Mouse (Mus musculus): ENCODE data around the gene Chrna4. TPM values are rescaled to one million over a fixed set of nuclear protein-coding genes. Genes with fewer than 3 reads are reported as not detected.

The Chrna4 gene
- total RNA-seq, 2 experiments from 2014 or later, result 0.12 to 0.34 TPM

DNA sequence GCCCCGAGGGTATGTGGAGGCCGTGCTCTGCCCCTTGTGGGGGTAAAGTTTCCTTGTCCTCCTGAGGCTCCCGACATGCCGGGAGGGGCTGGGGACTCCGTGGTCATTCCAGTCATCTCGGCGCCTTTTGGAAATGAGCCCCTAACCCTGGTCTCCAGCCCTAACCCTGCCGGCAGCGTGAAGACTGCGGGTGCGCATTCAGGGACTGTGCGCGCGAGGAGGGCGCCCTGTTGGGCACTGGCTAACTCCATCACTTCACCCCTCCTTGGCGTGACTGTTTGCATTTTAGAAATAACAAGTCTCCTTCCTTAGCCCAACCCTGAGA is 4.0 kb downstream of the Chrna4 start:
- no peak for DNase-seq
- intact Hi-C loops (cut with DNase I), result no loop called here

GRCm38 (mm10) chr2:181038644-181039355 is 4.5 kb downstream of the Chrna4 start:
- intact Hi-C loops (cut with DNase I), result no loop called here
- peak; percentile 15 for DNase-seq

DNA sequence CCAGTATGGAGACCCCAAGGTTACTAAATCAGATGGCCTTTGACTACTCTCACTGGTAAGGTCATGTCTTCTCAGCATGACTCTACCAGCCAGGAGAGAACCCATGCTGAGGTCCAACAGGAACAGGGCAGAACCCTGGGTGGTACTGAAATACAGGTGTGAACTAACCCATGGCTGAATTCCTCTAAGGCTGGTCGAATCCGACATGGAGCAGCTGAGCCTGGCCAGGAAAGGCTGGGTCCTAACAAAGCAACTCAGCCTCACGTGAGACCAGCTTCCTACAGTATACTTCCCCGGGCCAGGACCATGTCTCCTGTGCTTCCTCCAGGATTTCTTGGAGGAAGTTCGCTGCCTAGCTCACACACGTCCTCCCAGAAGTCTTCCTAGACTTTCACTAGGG is 6.8 kb downstream of the Chrna4 start:
- DNase-seq, result no peak
- intact Hi-C loops (cut with DNase I), result no loop called here

- intact Hi-C loops (cut with DNase I), result no loop called here
- DNase-seq, result no peak
Observed at GRCm38 (mm10) chr2:181035186-181035585, 8.2 kb downstream of the Chrna4 start.

DNA sequence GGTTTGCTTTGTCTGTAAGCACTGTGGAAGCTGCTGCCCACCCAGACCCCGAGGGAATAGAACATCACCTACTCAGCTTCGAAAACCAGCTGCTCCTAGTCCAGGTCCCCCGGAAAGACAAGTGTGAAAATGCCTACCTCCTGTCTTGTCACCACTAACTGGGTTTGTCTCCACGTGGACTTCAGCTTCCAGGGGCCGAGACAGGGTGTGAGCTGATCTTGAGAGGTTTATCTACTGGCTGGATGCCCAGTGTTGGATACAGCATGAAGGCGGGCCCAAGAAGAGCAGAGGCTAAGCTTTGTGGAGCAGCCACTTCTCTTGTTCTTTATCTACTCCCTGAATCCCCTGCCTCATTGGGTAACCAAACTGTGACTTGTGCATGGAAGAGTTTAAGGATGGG is 10.0 kb downstream of the Chrna4 start:
- intact Hi-C loops (cut with DNase I), result loop anchor here (5.0 kb wide), 1 partner anchor 39 kb away; no protein-coding TSS in a partner anchor

GRCm38 (mm10) chr2:181032407-181032806 is 10.9 kb downstream of the Chrna4 start:
- intact Hi-C loops (cut with DNase I), result loop anchor here (5.0 kb wide), 1 partner anchor 40 kb away; no protein-coding TSS in a partner anchor
- peak; percentile 17 to 48 for DNase-seq

More for the DNA sequence above, 10.0 kb downstream of the Chrna4 start:
- DNase-seq, result peak; percentile 22 to 36

GRCm38 (mm10) chr2:181031406-181031934 is 11.9 kb downstream of the Chrna4 start:
- intact Hi-C loops (cut with DNase I), result loop anchor here (5.0 kb wide), 1 partner anchor 41 kb away; no protein-coding TSS in a partner anchor
- no peak for DNase-seq

GRCm38 (mm10) chr2:181008339-181008738 is 35.0 kb downstream of the Chrna4 start:
- intact Hi-C loops (cut with DNase I), result no loop called here
- no peak for DNase-seq

DNA sequence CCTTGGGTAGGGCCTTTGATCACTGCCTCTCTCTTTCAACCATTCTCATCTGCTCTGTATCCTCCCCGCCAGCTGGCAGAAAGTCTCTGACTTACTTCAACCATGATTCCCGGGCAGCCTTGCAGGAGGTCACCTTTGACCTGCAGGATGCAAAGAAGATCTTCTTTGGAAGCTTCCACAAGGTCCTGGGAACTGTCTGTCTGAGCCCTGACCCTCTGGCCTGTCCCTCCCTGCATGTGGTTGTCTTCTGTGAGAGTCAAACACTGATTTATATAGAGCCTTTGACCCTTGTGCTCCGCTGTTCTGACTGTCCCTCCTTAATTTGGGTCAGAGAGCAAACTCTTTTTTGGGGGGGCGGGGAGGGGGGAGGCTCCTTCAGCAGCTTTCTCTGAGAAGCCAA is 36.3 kb downstream of the Chrna4 start:
- DNase-seq, result no peak
- intact Hi-C loops (cut with DNase I), result loop anchor here (2.0 kb wide), 1 partner anchor 42 kb away; no protein-coding TSS in a partner anchor

DNA sequence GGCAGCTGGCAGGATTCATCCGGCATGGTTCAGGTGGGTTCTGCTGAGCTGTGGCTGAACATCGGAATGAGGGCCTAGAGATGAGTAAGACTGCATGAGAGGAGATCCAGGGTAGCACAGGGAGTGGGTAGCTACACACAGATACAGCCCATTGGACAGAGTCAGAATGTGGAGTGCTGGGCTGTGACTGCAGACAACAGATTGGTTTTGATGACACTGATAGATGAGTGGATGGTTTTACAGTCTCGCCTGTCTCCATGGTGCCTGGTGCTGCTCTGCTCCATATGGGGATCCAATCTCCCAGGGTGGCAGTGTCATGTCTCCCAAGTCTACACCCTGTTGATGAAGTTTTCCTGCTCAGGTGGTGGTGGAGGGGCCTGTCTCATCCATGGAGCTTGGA is 46.4 kb downstream of the Chrna4 start:
- intact Hi-C loops (cut with DNase I), result loop anchor here (1.0 kb wide), 2 partner anchors 63 to 75 kb away; no protein-coding TSS in a partner anchor
- DNase-seq, result no peak

GRCm38 (mm10) chr2:180996436-180996835 is 46.9 kb downstream of the Chrna4 start:
- DNase-seq, result peak; percentile 46 to 61
- intact Hi-C loops (cut with DNase I), result loop anchor here (1.0 kb wide), 2 partner anchors 64 to 76 kb away; no protein-coding TSS in a partner anchor

- intact Hi-C loops (cut with DNase I), result no loop called here
- no peak for DNase-seq
Observed at GRCm38 (mm10) chr2:180995457-180995856, 47.9 kb downstream of the Chrna4 start.

DNA sequence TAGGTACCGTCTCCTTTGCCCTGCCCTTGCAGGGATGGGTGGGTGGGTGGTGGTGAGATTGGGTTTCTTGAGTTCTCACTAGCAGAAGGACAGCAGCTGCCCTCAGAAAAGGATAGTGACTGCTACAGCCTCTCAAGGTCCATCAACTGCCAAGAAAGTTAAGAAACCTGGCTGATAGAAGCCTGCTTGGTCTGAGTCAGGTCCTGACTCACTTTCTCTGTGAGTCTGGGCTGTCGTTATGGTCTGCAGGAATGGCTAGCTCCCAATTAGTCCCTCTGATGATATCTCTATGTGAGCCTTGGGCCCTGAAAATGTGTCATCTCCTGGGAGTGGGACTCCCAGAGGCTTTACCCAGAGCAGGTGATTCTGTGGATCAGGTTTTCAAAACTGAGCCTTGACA is 49.0 kb downstream of the Chrna4 start:
- intact Hi-C loops (cut with DNase I), result no loop called here
- DNase-seq, result no peak

DNA sequence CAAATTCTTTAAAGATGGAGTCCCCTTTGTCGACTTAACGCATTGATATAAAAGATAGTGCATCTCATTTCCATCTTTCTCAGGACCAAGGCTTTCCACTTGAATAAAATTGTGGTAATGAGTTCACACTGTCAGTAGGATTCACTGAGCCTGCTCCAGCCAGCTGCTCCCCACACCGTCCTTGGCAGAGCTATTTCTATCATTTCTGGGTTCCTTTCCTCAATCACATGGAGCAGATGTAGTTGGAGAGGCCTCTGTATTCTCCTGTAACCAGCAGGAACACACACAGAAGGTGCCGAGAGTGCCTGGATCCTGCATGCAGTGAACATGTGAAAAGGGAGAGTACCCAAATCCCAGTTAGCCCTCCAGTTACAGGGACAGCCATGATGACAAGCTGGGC is 53.0 kb downstream of the Chrna4 start:
- DNase-seq, result no peak
- intact Hi-C loops (cut with DNase I), result no loop called here

DNA sequence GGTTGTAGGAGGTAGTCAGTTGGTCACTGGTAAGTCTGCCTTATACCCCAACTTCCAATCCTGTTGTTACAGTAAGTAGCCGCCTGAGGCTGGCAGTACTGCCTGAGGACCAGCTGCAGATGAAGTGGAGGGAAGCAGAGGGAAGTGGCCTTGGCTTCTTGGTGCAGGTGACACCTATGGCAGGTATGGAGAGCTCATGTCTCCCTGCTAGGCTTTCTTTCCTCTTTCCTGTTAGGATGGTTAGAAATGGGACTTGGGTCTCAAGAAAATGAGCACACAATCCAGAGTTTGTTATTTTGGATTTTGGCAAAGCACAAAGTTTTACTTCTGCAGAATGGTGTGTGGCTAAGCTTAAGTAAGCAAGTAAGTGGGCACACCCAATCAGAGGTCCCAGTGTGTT is 54.4 kb downstream of the Chrna4 start:
- intact Hi-C loops (cut with DNase I), result no loop called here
- no peak for DNase-seq

DNA sequence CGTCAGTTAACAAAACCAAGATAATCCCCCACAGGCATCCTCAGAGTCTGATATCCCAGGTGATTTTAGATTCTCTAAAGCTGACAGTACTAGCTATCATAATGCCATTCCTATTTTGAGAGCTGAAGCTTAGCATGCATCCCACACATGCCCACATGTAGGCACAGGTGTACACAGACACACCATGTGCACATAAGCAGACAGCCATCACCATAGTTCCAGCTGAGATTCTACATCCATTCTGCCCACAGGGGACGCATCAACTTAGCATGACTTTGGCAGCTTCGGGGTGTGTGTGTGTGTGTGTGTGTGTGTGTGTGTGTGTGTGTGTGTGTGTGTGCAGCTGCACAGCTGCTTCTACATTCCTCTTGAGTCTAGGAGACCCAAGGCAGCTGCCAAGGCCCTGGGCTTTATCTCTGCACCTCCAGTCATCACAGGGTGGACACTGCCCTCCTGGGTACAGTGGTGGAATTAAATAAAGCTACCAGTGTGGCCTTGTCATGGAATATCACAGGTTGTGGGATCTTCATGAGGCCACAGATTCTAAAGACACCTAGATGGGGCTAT is 54.9 kb downstream of the Chrna4 start:
- peak; percentile 21 to 35 for DNase-seq
- intact Hi-C loops (cut with DNase I), result no loop called here

- intact Hi-C loops (cut with DNase I), result no loop called here
- DNase-seq, result no peak
Observed at GRCm38 (mm10) chr2:180987432-180988030, 55.8 kb downstream of the Chrna4 start.

DNA sequence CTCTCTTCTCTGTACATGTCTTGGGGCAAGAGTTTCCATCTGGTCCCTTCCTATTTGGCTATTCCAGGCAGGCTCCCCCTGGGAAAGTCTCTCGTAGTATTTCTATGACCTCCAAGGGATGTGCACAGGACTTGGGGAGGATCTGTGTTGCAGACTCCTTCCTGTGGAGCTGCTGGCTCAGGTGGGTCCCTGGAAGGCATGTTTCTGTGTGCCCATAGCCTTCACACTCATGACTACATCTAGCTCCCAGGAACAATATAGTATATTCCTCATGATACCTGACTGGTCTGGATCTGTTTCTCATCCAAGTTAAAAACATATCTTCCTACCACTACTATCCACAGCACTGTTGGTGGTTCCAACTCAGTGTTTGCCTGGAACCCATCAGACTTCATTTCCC is 56.3 kb downstream of the Chrna4 start:
- intact Hi-C loops (cut with DNase I), result no loop called here
- DNase-seq, result no peak

DNA sequence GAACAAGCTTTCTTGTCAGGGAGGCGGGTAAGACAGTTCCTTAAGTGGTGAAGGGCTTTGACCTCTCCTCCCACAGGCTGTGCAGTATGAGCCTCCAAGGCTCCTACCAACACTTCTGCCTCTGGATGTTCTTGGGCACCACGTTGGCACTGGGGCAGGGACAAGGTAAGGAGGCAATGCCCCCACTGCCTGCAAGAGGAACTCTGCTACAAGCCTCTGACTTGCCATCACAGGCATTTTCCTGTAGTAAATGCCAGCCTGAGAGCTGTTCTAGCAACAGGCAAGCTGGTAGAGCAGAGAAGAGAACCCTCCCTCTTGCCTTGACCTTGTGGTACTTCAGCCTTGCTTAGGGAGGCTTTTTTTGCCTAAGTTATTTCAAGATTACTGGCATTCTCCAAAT is 56.9 kb downstream of the Chrna4 start, which contains the start of gene Col20a1:
Gene Col20a1, plus strand, starts transcription at position 87 of the 400 bp plus-strand sequence.
- intact Hi-C loops (cut with DNase I), result no loop called here
- DNase-seq, result no peak

GRCm38 (mm10) chr2:180985635-180986034 is 57.7 kb downstream of the Chrna4 start:
- intact Hi-C loops (cut with DNase I), result no loop called here
- DNase-seq, result no peak

GRCm38 (mm10) chr2:180981133-180981532 is 62.2 kb downstream of the Chrna4 start:
- intact Hi-C loops (cut with DNase I), result no loop called here
- no peak for DNase-seq
